Mouse (Mus musculus) mouse trophoblast stem cell (cell line): ENCODE measurements at regions not wholly inside any gene's neighbourhood (a gene's known extent, or its start where the extent isn't known, plus 50 kb on each side); places are given as distances from the start of the nearest gene placed in this dataset.

Experiments
- in situ Hi-C, 2 experiments: fragments of 300-500 bp; cut with MseI, MboI; formaldehyde crosslinking; loops; 2 replicates in 1 of 2; 3 replicates in 1 of 2; pipeline ENCODE4 v1.15.1; 2025

DNA sequence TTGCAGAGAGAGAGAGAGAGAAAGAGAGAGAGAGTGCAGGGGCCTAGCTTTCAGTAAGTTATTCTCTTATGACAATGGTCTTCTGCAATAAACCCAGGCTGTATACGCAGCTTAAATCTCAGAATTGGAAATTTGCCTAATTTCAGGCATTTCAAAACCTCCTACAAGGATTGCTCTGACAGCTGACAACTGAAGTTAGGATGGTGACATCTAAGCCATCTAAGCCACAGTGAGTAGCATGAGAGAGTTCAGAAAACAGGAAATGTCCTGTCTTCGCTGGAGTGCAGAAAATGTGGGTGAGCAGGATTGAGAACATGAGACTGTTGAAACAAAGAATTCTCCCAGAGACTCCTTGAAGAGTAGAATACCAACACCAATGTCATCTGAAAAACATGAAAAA is 56.8 kb downstream of the Fam110c start:
- in situ Hi-C loops, result no loop called here

DNA sequence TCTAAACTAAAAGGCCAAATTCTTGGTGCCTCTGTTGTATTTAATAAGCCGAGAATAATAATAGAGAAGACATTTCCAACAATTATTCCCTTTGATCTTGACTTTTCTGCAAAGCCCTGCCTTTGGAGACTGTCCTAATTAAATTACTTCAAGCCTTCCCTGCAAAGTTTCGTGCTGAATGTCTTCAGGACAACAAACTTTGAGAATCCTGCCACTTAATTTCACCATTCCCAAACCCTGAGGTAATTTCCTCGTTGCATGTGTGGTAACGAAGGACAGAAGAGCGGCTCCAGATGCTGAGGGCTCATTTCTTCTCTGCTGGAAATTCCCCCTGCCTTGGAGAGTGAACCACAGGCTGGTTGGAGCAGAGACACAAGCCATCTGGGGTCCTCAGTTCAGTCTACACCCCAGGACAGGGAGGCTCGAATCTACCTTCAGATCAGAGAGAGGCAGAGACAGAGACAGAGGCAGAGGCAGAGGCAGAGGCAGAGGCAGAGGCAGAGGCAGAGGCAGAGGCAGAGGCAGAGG is 60.9 kb downstream of the Fam110c start:
- in situ Hi-C loops, result no loop called here

DNA sequence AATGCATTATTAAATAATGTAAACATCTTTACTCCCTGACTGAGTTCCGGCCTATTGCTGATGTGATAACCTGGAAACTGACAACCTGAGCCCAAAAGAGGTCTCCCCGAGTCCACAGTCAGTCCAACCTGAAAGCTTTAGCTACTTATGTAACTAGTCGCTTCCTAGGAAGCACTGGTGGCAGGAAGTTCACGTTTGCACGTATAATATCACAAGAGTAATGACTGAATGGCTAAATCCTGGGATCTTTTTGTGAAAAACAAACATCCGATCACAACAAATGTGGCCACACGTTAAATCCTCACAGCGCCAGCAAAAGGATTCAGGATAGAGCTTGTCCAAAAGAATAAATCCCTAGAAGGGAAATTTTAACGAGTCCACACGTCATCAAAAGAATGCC is 62.7 kb downstream of the Fam110c start:
- in situ Hi-C loops, result no loop called here

DNA sequence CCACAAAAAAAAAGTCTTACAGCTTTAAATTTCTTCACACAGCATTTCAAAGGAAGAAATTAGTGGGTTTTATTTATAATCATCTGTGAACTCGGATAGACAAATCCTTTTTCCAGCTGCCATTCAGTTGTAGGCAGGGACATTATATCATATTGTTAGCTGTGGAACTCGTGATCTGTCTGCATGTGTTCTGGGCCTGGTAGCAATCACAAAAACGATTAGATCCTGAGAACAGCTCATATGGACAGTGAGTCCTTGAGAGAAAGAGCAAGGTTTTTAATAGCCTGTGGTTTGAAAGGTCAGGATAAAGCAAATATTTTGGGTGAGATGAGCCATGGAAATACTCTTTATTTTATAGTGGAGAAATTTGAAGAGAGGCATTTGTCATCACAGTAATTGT is 63.2 kb downstream of the Fam110c start:
- in situ Hi-C loops, result no loop called here

DNA sequence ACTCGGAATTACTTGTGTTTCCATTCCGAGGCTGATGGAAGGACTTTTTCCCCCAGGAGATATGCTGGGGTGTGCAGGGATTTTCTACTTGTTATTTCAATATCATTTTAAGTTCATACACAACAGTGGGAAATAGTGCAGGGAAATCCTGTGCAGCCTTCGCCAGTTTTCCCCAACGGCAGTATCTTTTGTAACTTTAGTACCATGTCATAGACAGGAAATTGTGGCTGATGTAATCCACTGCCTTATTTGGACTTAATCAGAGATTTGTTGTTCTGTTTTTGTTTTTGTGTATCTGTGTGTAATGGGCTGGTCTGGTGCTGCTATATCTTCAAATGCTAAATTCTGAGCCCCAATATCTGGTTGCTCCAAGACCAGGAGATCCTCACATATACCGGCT is 63.8 kb downstream of the Fam110c start:
- in situ Hi-C loops, result no loop called here

DNA sequence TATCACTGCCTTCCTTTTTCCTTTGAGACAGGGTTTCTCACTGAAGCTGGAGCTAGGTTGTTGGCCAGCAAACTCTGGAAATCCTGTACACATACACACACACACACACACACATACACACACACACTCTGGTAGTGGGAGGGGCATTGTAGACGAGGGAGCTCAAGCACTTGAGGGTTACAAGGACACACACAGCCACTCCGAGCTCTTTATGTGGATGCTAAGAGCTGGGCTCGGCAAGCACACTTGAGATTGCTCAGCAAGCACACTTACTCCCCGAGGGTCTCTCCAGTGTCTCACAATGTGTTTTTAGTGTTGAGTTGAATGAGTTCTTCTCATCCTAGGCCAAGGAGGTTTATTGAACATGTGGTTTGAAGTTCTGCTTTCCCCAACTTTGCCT is 66.2 kb downstream of the Fam110c start:
- in situ Hi-C loops, result no loop called here

DNA sequence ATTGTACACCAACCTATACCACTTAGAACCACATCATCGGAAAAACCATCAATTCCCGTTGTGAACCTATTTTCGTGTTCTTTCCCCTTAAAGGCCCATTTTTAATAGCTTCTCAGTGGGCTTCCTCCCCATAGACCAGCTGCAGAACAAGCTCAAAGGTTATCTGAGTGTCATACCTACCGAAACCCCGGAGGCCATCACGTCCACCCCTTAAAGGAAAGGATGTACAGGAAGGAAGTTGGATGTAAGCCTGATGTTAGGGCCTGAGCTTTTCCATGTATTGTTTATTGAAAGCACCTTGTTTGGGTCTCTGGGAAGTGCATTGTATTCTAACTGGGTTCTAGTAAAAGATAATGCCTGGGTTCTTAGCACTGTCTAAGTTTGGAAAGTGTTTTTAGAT is 69.6 kb downstream of the Fam110c start:
- in situ Hi-C loops, result no loop called here

DNA sequence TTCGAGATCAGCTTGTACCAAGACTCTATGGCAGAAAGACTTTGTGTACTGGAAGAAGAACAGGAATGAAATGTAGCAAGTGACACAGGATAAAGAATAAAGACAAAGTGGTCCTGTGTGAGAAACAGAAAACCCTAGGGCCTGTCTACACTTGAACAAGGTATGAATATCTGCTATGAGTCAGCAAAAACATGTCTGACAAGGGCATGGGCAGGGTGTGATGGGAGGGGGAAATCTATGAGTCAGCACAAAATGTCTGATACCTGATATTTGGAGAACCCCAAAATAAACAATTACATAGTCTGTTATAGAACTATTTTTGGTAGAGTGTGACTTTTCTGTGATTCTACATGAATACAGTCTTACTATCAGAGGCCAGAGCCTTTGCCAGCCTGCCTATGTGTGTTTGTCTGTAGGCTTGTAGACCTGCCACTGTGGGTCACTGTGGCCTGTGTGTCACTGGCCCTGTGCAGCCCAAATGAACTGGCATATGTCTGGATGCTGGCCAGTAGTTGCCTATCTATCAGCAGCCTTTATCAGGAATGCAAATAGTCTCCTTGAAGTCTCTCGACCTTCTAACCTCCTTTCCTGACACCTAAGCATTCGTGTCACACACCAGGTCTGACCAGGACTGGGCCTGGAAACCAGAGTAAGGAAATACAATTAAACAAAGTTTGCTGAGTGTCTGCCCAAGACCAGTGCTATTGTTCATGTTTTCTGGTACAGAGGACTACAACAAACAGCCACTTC is 71.5 kb downstream of the Fam110c start:
- in situ Hi-C loops, result no loop called here

DNA sequence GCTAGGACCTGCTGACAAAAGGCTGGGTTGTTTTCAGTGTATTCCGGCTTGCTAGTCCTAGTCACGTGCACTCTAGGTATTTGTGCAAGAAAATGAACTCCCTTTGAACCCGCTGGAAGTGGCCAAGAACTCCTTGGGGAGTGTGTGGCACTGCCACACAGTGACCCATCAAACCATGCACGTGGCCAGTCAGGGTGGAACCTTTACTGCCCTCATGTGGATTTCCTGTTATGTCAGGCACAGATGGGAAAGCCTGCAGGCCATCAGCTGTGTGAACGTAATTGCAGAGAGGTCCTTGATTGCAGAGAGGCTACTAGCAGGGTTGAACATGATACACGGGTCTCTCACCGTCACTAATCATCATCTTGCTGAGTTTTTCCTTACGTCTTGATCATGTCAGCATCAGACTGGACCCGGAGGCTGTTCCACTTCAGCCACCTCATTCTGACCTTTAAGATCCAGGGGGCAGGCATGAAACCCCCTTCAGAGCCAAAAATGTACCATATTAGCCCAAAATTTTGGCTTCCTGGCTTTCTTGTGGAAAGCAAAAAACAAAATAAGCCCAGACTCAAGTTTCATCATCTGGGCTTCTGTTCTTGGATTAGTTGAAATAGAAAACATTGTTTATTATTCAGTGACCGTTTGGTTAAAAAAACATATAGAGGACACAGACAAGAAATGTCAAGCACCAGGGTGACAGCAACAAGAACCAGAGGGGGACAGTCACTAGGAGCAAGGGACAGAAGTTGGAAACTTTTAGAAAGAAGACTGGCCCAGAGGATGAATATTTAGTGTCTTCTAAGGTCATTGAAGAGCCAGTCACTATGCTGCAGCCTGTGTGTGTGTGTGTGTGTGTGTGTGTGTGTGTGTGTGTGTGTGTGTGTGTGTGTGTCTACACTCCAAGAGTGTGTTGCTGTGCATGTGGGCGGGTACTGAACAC is 75.0 kb downstream of the Fam110c start:
- in situ Hi-C loops, result no loop called here

DNA sequence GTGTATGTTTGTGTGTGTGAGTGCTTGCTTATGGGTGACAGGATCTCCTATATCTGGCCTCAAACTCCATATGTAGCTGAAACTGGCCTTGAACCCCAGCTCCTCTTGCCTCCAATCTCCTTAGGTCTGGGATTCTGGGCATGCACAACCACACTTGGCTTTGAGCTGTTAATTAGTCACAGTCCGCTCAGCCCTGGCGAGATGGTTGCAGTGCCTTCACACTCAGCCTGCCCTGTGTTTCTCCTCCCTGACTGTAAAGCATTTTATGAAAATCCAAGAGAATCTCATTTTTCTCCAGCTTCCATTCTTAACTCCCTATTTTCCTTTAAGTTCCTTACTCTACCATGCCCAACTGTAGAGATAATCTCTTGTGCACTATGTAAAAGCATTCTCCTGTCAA is 80.1 kb downstream of the Fam110c start:
- in situ Hi-C loops, result no loop called here

DNA sequence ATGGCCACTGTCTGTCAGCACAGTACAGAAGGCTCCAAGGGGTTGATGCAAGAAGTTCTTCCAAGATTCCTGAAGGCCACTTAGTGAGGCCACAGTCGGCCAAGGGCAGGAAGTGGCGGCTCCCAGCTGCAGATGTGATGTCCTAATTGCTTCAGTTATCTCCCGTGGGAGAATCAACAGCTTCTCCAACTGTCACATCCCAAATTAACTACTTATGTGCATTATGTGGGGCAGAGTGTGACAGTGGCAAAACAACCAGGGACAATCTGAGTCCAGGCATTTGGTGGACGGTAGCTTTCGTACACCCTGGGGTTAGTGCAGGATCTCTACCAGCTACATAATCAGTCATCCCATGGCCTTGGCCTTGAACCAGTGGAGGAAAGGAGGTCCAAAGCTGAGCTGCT is 80.9 kb downstream of the Fam110c start:
- in situ Hi-C loops, result no loop called here

DNA sequence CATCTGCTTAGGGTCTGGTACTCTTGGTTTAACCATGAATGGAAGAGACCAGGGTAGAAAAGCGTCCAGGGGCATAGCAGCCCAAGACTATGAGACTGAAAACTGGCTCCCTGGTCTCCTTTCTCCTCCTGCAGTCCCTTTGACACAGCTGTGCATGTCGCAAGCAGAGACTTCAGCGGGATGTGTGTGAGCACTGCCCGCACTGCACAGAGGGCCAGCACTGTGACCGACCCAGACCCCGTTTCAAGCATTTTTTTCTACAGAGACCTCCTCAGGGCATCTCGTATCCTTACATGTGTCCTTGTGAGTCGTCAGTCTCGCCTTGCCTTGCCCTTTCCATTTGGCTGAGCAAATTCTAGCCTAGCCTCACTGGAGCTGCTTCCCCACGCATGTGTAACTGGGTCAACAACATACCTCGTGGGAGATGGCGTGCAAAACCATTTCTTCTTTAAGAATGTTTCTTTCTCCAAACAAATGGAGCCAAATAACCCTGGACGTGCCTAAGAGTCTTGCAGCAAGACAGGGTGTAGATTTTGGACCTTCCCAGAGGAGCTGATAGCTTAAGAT is 82.6 kb downstream of the Fam110c start:
- in situ Hi-C loops, result no loop called here

DNA sequence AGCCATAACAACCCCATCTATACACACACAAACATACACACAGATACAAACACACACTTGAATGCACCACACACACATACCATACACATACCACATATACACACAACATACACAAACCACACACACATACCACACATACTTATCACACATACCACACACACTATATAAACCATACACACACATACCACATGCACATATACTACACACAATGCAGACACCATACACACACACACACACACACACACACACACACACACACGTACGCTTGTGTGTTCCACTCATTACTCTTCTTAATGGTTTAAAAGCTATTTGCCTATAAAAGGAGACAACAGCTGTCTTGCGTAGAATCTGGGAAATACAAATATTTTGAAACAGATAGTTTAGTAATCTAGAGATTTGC is 83.1 kb upstream of the Gm6993 start:
- in situ Hi-C loops, result no loop called here

DNA sequence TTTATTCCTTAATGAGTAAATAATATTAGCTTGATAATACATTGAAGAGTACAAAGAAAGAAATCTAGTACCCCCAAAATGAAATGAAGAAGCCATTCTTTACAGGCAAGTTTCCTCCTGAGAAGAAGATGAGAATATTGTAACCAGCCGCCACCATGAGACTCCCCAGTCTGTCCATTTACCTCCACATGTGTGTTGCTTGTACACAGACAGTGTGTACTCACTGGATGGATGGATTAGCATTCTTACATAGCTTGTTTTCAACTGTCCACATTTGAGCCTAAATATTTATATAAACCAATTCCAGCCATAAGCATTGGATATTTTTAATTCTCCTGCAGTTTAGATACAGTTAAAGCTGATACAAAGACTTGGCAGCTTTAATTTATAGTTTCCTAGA is 82.7 kb upstream of the Gm6993 start:
- in situ Hi-C loops, result no loop called here

DNA sequence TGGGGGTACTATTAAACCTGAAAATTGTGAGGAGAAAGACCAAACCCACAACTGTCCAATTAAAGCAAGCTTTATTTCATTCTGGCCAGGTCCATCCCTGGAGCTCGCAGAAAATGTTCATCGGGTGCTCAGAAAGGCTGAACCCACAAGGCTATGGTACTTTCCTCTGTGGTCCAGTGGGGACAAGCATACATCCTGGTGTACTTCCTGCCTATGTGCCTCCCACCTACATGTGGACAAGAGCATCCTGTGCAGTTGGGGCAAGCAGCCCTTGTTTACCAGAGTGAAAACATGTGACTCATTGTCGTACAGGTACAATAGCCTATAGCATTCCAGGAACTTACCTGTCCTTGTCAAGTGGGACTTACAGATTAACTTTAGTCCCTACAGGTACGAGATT is 81.7 kb upstream of the Gm6993 start:
- in situ Hi-C loops, result no loop called here

DNA sequence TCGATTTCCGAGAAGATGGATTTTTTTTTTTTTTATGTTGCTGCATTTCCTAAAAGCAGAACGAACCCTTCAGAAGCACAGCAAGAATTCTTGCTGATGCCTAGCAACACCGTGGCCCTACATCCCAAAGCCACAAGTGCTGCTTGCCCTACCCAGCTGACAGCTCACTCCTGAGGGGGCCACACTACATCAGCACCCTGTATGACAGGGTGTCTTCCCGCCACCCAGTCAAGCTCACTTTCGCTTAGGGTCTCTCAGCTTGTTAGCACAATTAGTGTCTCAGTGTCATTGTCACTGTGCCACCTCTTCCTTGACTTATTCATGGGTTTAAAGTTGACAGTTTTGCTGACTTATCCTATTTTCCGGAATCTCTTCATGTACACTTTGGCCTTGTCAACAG is 81.2 kb upstream of the Gm6993 start:
- in situ Hi-C loops, result no loop called here

DNA sequence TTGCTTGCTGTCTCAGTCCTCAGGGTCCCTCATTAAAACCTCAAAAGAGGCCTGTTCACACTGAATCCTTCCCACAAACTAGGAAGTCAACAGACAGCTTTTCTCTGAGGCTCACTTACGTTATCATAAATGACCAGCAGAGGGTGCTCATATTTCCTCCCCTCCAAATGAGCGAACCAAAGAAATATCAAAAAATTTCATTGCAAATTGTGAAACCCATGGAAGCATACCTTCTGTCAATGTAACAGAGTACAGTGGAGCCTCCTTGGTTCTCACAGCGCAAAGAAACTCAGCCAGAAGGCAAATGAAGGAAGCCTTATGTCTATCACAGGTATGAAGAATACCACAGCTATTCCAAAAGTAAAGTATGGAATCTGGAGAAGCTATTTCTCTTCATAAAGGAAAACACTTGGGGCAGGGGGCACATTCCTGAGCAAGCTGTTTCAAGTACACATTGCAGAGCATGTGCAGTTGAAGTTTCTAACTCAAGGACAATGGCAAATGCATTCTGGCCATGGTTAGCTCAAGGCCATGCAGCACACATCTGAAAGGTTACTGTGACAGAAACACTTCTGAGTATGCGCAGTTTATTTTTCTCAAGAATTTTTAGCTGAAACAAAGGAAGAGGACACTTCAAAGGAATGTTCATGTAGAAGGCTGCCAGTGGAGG is 72.2 kb upstream of the Gm6993 start:
- in situ Hi-C loops, result no loop called here

DNA sequence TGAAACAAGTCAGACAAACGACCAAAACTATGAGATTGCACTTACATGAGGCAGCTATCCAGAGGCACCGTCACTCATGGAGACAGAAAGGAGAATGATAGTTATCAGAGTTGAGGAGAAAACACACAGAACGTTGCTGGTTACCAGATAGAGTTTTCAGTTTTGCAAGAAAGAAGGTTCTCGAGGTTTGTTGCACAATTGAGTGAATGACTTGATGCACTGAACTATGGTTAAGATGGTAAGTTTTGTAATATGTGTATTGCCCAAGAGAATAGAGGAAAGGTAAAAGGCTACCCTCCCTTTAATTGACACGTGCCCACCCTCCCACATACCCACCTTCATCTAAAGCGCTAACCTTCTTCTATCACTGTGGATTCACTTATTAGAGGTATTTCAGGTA is 70.5 kb upstream of the Gm6993 start:
- in situ Hi-C loops, result loop anchor here in 1 of 2 experiments (10.0 kb wide), 1 partner anchor 95 kb away; the partner anchor contains the start of gene Lamb1

DNA sequence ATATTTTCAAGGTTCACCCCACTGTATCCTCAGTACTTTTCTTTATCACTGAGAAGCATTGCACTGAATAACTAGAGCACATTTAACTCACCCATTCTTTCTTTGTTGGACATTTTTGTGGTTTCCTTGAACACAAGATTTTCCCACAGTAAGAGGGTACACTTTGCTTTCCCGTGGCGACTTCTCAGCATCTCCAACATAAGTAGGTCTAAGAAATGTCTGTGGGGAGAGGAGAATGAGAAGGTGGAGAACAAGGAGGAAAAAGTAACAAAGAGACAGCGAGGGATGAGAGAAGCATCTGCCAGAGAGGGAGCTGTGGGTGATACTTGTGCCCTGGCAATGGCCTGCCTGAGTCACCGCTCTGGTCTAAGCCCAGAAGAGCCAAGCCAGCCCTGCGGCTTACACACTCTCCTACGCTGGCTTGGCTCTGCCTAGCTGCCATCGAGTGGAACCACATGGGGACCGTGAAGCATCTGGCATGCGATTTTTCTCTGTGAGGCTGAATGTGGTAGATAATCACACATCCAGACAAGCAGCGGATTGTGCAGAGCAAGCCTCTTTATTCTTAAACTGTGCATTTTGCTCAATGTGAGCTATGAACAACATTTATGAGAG is 69.9 kb upstream of the Gm6993 start:
- in situ Hi-C loops, result loop anchor here in 1 of 2 experiments (10.0 kb wide), 1 partner anchor 94 kb away; the partner anchor contains the start of gene Lamb1

DNA sequence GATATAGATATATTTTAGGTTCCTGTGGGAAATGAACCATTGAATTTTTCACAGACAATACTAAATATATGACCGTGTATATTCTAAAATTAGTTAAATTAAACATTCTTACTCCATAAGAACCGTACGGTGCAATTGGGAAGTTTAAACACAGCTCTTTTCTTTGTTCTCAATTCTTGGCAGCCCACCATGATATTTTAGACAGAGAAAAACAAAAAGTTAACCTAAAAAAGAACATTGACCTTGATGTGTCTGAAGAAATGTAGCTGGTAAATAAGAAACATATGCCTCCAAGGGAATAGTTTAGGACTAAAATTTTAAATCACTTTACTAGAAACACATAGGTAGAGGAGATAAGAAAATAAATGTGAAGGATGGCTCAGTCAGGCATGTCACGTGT is 68.6 kb upstream of the Gm6993 start:
- in situ Hi-C loops, result loop anchor here in 1 of 2 experiments (10.0 kb wide), 1 partner anchor 93 kb away; the partner anchor contains the start of gene Lamb1
